Mouse (Mus musculus) embryo, embryonic 9.5 days (tissue): Measurements from ENCODE around the gene Smad6.
A peak's percentile ranks its signal among the peaks of the same experiment; 100 is the strongest.

Experiments used
- DNase-seq: peaks from one replicate; pipeline ENCODE4 v3.0.0-alpha.2; 2017; ENCODE audit errors: extremely low spot score

Gene Smad6

GRCm38 (mm10) chr9:64022562-64023366, 905 bp upstream of the Smad6 start:
- peak; percentile 99 for DNase-seq

GRCm38 (mm10) chr9:64021319-64021850, 474 bp downstream of the Smad6 start:
- no peak for DNase-seq

GRCm38 (mm10) chr9:64020606-64021318, 1.1 kb downstream of the Smad6 start:
- DNase-seq = peak; percentile 63

GRCm38 (mm10) chr9:64020171-64020605, 1.7 kb downstream of the Smad6 start:
- peak; percentile 44 for DNase-seq

- peak; percentile 19 for DNase-seq
Observed at GRCm38 (mm10) chr9:64019036-64019886, 2.6 kb downstream of the Smad6 start.

GRCm38 (mm10) chr9:64017861-64018793, 3.7 kb downstream of the Smad6 start:
- peak; percentile 81 for DNase-seq

GRCm38 (mm10) chr9:64016648-64017400, 5.0 kb downstream of the Smad6 start:
- DNase-seq = peak; percentile 85

- DNase-seq = no peak
Observed at GRCm38 (mm10) chr9:64016092-64016491, 5.8 kb downstream of the Smad6 start.

GRCm38 (mm10) chr9:64014801-64015200, 7.1 kb downstream of the Smad6 start:
- DNase-seq = no peak

GRCm38 (mm10) chr9:64011356-64011755, 10.5 kb downstream of the Smad6 start:
- DNase-seq = no peak

- no peak for DNase-seq
Observed at GRCm38 (mm10) chr9:64002981-64003380, 18.9 kb downstream of the Smad6 start.

- no peak for DNase-seq
Observed at GRCm38 (mm10) chr9:64001081-64001480, 20.8 kb downstream of the Smad6 start.

GRCm38 (mm10) chr9:64000085-64000484, 21.8 kb downstream of the Smad6 start:
- DNase-seq = no peak

- no peak for DNase-seq
Observed at GRCm38 (mm10) chr9:63999194-63999593, 22.7 kb downstream of the Smad6 start.

- DNase-seq = no peak
Observed at GRCm38 (mm10) chr9:63998026-63998425, 23.8 kb downstream of the Smad6 start.

GRCm38 (mm10) chr9:63997439-63997838, 24.4 kb downstream of the Smad6 start:
- DNase-seq = no peak

GRCm38 (mm10) chr9:63993256-63993655, 28.6 kb downstream of the Smad6 start:
- no peak for DNase-seq

GRCm38 (mm10) chr9:63992761-63993160, 29.1 kb downstream of the Smad6 start:
- DNase-seq = no peak

GRCm38 (mm10) chr9:63991193-63991592, 30.7 kb downstream of the Smad6 start:
- DNase-seq = no peak

GRCm38 (mm10) chr9:63989641-63990040, 32.2 kb downstream of the Smad6 start:
- no peak for DNase-seq
